Mouse (Mus musculus) lung, postnatal 25 days (tissue): Measurements from ENCODE around the gene Tmem140.
A peak's percentile ranks its signal among the peaks of the same experiment; 100 is the strongest.

Experiments used
- DNase-seq: peaks from one replicate; pipeline ENCODE4 v3.0.0; 2022; ENCODE audit warnings: low spot score

The Tmem140 gene

DNA sequence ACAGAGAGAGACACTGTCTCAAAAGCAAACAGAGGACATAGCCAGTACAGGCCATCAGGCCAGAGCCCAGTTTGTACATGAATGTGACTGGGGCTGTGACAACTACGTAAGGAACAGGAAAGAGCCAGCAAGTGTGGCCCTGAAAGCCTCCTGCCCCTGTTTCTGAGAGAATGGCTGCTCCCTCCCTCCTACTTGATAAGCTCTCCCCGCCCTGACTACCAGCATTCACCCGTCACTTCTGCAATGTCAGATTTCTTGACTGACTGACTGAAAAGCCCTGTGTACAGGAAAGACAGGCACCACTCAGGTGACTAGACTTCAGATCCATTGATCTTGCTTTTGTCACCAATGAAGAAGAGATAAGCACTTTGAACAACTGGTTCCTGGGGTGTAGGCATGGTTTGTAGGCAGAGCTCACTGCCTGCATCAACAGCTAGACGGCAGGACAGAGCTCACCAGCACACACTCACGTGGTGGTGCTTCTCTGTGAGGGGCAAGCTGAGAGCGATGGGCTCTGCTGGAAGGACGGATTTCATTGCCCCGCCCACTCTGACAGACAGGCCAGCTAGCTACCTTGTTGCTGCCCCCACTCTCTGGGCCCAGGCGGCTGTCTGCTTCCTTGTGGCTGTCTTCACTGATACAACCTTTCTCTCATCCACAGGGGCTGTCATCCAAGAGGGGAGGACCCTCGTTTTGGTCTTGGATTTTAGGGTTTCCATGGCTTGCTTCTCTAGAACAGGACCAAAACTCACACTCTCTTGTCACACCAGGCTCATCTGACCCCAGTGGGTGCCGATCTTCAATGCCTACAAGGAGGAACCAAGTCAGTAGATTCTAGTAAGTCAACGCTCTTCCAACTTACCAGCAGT is 13.3 kb downstream of the Tmem140 start:
- DNase-seq, result no peak

DNA sequence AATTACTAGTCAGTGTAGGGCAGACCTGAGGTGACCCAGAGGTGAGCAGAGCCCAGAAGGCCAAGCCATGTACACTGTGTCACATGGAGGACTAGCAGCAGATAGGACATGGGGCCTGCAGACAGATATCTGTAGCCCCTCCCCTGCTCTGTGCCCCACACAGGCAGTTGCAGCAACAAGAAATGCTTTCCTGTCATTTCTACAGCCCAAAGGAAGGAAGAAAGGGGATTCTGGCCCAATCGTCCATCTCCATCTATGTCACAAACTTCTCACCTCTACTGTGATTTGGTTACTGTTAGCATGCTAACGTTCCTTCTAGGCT is 13.8 kb downstream of the Tmem140 start:
- DNase-seq, result no peak

DNA sequence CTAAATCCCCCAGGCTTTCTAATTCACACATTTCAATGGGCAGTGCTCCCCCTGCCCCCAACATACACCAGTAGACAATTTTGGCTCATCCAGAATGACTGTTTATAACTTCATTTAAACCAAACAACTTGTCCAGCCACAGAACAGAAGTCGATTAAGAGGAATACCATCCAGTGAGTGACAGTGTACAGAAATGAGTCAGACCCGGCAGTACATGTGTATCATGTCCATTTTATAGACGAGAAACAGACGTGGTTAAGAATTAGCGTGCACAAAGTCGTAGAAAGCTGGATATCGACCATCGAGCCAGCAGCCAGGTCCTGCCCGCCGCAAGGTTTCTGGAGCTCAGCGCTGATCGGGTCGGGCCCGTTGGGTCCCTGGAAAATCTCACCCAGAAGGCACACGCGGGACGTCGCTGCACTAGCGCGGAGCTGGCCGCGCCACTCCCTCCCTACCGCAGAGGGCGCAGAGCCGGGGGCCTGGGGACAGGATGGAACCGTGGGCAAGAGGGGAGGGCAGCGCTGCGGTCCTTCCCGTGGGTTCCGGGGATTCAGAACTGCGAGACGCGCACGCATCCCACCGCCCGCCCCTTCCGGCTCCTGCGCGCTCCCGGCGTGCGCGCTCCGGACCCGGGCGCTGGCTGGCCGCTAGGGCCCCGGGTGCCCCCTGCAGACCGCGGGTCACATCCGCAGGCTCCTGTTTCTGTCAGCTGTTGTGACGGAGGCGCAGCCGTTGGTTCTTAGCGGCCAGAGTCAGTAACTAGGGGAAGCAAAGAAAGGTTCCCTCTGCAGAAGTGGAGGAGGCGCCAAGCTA is 14.8 kb downstream of the Tmem140 start, which contains the start of gene Cyren:
Cyren (minus strand) TSS at position 552 of the 813 bp plus-strand sequence.
- peak; percentile 94 for DNase-seq

DNA sequence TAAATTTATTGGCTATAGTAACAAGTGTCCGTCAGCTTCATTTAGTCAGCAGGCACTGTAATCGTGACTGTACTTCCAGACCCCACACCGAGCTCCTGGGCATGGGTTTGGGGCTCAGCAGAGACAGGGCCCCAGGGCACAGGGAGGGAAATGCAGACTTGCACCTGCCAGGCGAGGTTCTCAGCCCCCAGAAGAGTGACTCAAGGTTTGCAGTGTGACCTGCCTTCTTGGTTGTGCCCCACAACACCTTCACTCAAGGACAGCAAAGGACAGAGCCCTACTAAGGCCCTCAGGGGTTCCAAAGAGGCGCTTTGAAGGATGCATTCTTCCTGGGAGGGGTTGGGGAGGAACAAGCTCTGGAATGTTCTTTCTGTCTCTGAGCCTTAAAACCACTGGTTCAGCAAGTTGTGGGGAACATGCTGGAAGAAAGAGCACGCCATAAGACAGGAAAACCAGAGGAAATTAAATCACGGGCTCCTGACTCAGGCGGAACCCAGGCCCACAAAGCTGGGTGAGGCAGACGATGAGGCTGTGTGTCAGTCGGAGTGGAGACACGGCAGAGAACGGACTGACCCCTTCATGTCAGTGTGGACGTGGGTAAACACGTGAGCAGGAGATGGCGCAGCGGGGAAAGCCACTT is 16.3 kb downstream of the Tmem140 start:
- DNase-seq, result no peak

GRCm38 (mm10) chr6:34879911-34880475 is 17.0 kb downstream of the Tmem140 start:
- DNase-seq, result peak; percentile 60

DNA sequence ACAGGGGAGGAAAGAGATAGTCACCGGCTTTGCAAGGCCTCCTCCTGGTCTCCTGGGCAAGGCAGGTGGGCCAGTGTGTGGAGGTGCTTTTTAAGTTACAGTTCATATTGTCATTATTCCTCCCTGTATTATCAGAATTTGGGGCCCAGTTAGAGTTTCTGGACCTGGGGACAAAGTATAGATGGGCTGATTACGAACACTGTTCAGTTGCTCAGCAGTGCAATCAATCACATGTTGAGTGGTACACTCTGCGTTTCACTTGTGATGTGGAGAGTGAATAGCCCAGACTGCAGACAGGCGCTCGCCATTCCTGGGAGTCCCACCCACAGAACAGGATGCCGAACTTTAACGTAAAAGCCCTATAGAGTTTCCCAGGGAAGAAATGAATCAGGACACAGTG is 21.8 kb downstream of the Tmem140 start:
- DNase-seq, result no peak

- no peak for DNase-seq
These were observed 24.3 kb downstream of the Tmem140 start for GRCm38 (mm10) chr6:34887131-34887850.

DNA sequence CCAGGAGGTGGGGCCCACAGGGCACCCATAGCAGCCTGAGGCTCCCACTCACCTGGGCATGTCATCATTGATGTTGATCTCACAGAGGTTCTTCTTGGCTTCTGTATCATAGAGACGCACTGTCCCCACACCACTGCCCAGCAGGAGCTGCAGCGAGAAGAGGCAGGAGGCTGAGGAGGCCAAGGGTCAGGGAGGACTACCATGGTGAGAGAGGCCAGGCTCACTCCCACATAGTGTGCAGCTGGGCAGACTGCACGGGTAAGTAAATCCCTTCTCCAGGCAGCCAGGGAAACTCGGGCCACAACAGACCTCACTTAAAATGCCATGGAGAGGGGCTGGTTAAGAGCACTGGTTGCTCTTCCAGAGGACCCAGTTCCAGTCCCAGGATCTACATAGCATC is 26.2 kb downstream of the Tmem140 start:
- no peak for DNase-seq

DNA sequence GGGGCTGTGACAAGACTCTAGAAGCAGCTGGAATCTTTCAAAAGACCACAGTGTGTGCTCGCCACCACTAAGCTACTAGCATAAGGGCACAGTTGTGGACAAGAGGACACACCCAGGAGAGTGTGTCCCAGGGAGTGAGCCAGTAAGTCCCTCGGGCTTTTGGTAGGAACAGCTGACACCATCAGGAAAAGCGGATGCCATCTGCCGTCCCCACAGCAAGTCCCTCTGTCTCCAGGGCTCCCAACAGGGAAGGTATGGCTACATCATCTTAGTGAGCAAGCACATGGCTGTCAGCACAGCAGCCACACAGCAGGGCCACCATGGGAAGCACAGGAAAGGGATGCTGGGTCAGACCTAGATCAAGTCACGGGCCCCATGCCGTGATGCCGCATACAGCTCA is 32.6 kb downstream of the Tmem140 start:
- DNase-seq, result no peak

DNA sequence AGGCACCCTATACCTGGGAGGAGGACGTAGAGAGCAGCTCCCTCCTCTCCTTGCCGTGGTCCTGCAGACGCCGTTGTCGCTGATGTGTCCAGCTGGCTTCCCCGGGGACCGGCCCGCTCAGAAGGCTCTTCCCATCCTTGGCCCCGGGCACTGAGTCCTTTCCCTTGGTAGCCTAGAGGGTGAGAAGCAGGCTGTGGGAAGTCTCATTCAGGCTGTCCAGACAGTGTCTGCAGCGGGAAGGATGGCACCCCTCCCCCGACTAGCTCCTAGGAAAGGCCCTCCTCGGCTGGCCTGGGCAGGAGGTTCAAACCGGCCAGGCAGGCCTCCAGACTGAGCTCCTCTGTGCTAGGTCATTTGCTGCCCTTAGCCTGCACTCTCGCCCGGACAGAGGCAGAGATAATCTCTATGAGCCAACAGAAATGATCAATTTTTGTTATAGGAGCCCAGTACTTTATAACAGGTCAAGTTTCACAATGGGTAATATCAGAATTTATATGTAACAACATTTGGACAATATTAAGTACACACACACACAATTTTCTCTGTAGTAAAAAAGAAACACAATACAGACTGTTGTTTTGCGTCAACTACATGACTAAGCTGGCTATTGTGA is 33.3 kb downstream of the Tmem140 start:
- DNase-seq, result no peak

DNA sequence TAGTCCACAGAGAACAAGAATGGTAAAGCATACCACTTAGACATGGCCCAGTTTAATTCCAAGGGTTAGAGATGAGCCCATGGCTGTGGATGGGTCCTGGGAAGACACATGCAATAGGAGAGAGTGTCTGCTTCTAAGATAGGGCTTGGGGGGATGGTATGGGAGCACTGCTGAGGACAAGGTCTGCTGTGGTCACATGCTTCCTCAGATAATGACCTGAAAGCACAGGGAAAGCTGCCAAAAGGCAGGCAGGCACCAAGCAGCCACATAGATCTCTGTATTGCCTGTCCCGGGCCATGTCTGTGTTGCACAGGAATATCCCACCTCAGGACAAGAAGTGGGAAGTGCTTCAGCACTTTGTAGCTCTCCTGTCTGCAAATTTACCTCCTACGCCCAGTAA is 36.2 kb downstream of the Tmem140 start:
- DNase-seq, result no peak

- DNase-seq, result no peak
These were observed 38.0 kb downstream of the Tmem140 start for GRCm38 (mm10) chr6:34900990-34901389.

DNA sequence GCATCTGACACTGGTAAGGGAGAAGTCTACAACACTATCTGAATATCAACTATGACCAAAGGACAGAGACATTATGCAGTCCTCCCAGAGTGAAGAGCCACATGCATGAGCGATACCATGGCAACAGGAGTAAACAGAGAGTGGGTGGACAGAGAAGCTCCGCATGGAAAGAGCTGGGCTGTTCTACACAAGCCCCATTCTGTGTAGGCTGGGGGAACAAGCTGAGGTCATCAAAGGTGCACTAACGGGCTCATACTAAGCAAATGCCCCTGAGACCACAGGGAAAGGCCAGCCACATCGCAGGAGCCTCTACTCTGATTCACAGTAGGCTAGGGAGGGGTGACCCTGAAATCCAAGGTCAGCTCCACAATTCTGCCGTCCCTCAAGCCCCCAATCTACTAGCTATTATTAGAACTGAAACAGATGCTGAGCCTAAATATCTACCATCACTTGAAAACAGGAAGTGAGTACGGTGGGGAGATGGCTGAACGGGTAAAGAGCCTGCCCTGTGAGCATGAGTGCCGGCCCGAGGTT is 39.0 kb downstream of the Tmem140 start:
- no peak for DNase-seq

GRCm38 (mm10) chr6:34902578-34902977 is 39.6 kb downstream of the Tmem140 start:
- peak; percentile 63 for DNase-seq

GRCm38 (mm10) chr6:34903441-34903840 is 40.5 kb downstream of the Tmem140 start:
- peak; percentile 77 for DNase-seq

DNA sequence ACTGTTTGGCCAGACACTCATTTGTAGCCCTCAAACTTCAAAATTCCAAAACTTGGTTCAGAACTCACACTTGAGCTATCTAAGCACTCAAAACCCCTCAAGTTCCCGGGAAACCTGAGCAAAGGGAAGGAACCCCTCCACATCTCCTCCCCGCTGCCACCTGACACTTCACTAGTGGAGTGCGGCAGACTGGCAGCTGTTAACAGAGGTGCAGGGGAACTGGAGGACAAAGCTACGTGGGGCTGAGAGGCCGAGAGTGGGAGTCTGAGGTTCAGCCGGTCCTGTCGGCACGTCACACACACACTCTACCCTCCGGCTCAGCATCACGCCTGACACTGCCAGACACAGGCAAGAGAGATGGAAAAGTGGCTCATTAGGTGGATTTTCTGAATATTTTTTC is 40.9 kb downstream of the Tmem140 start:
- peak; percentile 37 for DNase-seq

DNA sequence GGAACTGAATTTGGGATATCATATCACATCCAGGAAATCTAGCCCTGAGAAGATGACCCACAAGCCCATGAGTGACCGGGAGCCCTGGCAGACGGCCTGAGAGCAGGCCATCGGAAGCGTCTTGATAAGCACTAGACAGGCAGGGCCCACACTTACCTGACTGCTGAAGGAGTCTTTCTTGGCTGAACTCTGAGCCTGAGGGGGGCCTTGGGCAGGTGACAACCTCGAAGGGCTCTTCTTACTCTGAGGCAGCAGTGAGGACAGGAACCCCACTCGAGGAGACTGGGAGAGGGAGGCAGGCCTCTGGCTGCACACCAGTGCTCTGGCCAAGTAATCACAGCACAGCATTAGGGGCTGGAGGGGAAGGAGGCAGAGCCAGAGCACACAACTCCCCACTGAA is 41.4 kb downstream of the Tmem140 start:
- DNase-seq, result peak; percentile 64

- no peak for DNase-seq
These were observed 43.2 kb downstream of the Tmem140 start for GRCm38 (mm10) chr6:34906125-34906524.

- no peak for DNase-seq
These were observed 43.7 kb downstream of the Tmem140 start for GRCm38 (mm10) chr6:34906661-34907060.

- no peak for DNase-seq
These were observed 44.2 kb downstream of the Tmem140 start for GRCm38 (mm10) chr6:34907121-34907614.
